Mouse (Mus musculus) CD8-positive naive resting alpha-beta T cell, adult 2 months (primary cell): ENCODE data around the gene Igf2bp1.
"Not testable (repeated sequence)": the region's sequence is repeated elsewhere in the genome, so short reads cannot be mapped to it uniquely, and the experiment has no call there.

Experiments used
- DNase-seq, 2 experiments: peaks; one replicate each; pipeline ENCODE4 v3.0.0; 2022; ENCODE audit warnings: low read depth in 2 of 2, low spot score in 2 of 2

Gene Igf2bp1

GRCm38 (mm10) chr11:95963304-95963703 lies 42.4 kb downstream of the Igf2bp1 start:
- no peak for DNase-seq

GRCm38 (mm10) chr11:95959152-95959551 lies 46.6 kb downstream of the Igf2bp1 start:
- DNase-seq: no peak

- DNase-seq: no peak
Observed at GRCm38 (mm10) chr11:95958251-95958650, 47.5 kb downstream of the Igf2bp1 start.

- no peak for DNase-seq
Observed at GRCm38 (mm10) chr11:95957407-95957806, 48.3 kb downstream of the Igf2bp1 start.

DNA sequence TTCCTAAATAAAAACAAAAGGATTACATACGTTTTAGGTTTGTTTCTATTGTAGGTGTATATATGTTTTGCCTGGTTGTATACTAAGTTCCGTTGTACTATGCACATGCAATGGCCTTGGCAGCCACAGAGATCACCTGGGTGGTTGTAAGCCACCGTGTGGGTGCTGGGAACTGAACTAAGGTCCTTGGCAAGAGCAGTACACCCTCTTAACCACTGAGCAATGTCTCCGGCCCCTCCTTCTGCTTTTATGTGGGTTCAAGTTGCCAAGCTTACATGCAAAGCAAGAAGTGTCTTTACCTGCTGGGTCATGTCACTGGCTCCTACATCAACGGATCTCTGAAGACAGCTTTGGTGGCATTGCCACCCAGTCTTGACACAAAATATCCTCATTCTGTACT lies 52.4 kb downstream of the Igf2bp1 start:
- no peak for DNase-seq

DNA sequence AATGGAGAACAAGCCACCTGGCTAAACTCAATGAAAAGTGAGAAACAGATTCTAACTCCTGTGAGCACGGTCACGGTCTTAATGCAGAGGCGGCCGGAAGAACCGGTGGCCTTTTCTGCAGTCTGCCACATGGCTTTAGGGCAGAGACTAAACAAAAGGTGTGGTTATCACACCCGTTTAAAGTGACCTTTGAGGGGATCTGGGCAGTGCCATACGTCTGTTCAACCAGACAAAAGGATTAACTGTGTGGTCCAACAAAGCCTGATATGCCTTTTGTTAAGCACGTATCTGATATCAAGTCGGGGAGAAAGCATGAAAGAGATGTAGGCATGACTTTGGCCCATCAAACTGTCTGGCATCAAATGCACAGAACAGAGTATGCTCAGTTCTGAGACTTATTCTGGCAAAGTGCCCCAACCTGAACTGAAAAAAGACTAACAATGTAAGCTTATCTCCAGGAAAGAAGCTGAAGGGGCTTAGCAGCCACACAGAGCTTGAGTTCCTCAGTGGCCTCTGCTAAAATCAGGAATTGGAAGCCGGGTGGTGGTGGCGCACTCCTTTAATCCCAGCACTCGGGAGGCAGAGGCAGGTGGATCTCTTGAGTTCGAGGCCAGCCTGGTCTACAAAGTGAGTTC lies 59.8 kb downstream of the Igf2bp1 start:
- no peak for DNase-seq

- DNase-seq: no peak
Observed at GRCm38 (mm10) chr11:95939828-95940507, 65.8 kb downstream of the Igf2bp1 start.

DNA sequence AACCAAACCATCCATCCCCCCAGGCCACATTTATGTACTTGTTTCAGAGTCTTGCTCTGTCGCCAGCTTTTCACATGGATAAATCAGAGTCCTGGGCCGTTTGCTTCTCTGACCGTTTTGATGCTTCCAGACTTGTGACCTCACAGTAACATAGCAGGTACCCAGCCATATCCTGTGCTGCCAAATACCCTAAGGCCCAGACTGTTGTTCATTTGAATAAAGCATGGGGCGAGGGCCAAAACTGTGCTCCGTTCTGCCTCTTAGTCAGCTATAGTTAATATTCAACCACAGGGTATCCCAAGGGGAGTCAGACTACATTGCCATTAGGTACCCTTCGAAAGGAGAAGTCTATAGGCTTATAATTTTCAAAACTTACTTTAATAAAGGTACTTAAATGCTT lies 69.3 kb downstream of the Igf2bp1 start:
- no peak for DNase-seq

DNA sequence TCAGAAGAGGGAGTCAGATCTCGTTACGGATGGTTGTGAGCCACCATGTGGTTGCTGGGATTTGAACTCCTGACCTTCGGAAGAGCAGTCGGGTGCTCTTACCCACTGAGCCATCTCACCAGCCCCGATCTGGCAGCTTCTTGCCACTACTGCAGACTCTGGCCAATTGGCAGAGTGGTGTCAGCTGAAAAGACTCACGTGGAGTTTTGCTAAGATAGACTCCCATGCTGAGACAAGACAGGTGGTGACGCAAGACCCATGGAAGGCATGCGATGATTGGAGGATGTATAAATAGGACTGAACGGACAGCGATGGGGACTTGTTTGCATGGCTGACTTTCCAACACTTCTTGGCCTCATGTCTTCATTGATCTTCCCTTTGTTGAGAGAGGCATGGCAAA lies 73.6 kb downstream of the Igf2bp1 start:
- not testable (repeated sequence) for DNase-seq

DNA sequence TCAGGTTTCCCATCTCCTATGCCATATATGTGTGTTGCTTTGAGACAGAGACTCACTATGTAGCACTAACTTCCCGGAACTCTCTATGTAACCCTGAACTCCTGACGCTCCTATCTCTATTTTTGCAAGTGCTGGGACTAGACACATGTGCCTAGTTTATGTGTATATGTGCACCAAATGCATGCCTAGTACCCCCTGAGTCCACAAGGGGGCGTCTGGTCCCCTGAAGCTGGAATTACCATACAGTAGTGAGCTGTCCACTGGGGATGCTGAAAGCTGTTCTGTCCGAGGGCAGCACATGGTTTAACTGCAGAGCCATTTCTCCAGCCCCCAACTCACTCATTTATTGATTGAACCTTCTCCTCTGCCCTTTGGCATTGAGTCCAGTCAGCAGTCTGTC lies 79.3 kb downstream of the Igf2bp1 start:
- DNase-seq: no peak

DNA sequence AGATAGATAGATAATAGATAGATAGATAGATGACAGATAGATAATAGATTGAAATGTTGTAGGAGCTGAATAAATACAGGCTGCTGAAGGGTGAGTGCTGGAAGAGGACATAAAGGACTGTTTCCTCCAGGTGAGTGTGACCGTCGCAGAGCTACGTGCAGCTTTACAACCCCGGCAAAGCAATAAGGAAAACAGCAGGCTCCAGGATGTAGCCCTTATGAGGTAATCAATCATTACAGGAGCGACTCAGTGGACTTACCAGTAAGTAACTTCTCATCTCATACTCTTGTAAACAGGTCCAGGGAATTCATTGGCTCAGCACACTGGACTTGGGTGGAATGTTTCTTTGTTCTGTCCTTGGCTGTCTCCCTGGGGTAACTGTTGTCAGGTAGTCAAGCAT lies 79.8 kb downstream of the Igf2bp1 start:
- no peak for DNase-seq

- no peak for DNase-seq
Observed at GRCm38 (mm10) chr11:95924215-95924614, 81.5 kb downstream of the Igf2bp1 start.

DNA sequence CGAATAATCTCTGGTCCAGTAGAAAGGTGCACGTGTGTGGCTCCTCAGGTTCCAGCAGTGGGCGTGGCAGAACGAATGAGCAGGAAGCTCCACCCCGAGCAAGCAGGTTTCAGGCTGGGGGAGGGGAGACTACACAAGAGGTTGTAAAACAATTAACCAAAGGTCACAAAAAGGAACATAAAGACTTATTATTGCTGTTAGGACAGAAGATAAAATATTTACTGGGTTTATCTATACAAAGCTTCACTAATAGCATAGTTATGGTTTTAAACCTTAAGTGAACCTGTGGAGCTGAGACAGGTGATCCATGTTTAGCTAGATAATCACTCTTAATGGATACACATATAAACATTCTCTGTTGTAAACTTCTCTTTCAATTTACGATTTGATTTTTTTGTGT lies 82.3 kb downstream of the Igf2bp1 start:
- not testable (repeated sequence) for DNase-seq

- no peak for DNase-seq
Observed at GRCm38 (mm10) chr11:95921991-95922621, 83.6 kb downstream of the Igf2bp1 start.

- no peak for DNase-seq
Observed at GRCm38 (mm10) chr11:95916426-95916825, 89.3 kb downstream of the Igf2bp1 start.

DNA sequence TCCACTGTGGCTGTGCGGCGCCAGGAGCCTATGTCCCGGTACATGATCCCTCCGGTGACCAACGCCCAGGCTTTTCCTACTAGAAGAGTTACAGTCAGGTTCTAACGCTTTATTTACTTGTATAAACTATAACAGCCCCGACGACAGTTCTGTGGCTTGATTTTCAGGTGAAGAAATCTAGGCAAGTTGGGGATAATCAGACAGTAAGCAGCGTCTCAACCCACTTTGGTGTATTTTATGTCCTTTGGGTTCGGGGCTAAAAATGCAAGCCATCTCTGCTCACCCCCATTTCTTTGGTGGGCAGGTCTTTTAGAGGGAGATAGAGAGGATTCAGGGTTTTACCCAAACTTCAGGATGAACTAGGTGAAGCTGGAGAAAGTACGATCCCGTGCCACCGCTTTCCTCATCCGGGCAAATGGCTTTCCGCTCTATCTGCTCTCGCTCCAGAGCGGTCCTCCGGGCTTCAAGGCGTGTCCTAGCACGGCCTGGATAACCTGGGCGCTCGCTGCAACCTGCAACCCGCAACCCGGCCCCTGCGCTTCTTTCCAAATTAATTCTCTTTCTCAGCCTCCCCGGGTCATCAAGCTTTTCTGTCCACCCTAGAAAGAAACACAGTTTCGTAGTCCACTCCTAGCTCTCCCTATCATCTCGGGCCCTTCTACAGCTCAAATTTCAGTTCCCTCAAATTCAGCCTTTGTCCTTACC lies 90.6 kb downstream of the Igf2bp1 start:
- no peak for DNase-seq

DNA sequence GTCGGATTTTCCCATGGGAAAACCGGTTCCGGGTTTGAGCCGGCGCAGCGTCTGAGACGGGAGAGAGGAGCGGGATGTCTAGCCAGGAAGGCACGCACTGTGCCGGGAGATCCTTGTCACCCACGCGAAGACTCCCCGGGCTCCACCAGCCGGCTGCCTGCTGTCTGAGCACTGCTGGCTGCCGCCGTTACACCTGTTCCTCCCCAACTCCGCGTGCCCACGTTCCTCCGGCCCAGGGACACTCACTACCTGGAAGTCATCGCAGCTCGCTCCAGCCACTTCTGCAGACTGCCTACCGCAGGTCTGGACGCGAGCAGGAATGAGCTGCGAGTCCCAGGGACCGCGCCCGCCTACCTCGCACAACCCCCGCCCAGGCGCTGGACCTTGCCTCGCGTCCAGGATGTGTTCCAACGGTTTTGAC lies 91.2 kb downstream of the Igf2bp1 start, which contains the start of gene B4galnt2:
Gene B4galnt2, minus strand, starts transcription at position 321 of the 421 bp plus-strand sequence.
- no peak for DNase-seq

GRCm38 (mm10) chr11:95913959-95914566 lies 91.7 kb downstream of the Igf2bp1 start:
- DNase-seq: no peak

DNA sequence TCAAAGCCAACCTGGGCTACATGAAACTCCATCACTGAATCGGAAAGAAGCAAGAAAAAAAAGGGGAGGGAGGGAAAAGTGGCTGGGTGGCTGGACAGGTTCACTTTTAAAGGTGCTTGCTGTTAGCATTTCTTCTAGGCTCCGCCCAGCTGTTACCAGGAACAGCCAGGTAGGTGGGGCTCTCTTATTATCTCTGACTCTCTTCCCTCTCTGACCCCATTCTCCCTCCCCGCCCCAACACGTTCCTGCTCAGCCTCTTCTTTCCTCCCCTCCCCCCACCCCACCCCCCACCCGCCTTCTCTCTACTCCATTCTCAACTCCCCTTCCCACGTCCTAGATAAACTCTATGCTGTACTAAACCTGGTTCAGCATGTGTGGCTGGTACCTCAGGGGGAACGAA lies 94.2 kb downstream of the Igf2bp1 start:
- no peak for DNase-seq

- DNase-seq: no peak
Observed at GRCm38 (mm10) chr11:95907805-95908524, 97.8 kb downstream of the Igf2bp1 start.
